Mouse (Mus musculus): ENCODE measurements around the gene Gm10840.
"Not testable (repeated sequence)": the region's sequence is repeated elsewhere in the genome, so short reads cannot be mapped to it uniquely, and the experiment has no call there.

Gm10840 gene

DNA sequence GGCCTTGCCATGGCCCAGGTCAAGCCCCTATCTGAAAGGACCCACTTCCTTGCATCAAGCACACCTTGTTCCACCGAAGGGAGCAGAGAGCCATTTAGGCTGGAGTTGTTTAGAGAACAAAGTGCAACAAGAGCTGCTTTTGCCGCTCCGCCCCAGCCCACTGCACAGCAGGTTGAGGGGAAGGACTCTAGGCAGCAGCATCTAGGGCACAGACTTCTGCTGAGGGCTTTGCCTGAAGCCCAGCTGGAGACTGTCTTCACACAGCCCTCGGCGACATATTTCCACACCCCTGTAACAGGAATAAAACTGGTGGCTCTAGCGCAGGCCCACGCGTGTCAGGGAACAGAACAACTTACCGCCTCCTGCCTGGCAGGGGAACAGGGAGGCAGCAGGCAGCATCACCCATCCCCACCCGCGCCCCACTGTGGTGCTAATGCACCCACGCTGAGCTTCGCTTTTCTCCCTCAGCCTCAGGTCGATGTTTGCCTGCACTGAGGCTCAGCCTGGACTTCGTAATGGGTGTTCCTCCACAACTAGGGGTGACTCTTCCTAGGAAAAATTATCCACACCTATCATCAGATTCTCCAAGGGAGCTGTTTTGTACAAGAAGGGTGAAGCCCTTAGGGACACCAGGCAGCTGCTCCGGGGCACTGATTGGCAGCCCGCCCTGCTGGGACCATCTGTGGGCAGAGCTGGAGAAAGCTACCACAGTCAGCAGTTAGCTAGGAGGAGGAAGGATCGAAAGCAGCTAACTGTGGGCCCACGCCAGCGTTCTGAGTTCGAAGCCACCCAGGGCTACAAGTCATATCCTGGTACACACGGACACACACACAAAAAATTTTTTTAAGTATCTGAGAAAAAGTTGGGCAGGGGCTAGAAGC, at the start of gene Gm10840, which contains the start of gene Limd2:
Gene Gm10840, plus strand, starts transcription at position 10 of the 881 bp plus-strand sequence.
Gene Limd2, minus strand, starts transcription at position 20 of the 881 bp plus-strand sequence.
- in situ Hi-C loops (cut with MseI, MboI), result no loop called here

DNA sequence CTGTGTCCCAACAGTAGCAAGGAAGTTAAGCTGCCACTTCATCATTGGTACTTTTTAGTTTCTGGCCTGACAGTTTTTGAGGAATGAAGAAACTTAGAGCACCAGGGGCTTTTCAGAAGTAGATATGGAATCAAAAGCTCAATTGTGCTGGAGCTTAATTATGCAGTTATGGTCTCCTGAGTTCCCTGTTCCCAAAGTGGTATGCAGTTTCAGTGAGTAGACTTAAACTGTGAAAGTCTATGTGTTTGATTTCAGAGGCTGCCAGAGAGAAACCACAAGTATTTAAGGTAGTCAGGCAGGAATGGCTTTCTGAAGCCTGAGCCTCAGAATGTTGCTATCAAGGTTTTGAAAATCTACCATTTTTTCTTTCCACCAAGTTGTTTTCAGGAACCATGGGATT, 49.0 kb upstream of the Gm10840 start:
- in situ Hi-C loops (cut with MseI, MboI), result no loop called here

DNA sequence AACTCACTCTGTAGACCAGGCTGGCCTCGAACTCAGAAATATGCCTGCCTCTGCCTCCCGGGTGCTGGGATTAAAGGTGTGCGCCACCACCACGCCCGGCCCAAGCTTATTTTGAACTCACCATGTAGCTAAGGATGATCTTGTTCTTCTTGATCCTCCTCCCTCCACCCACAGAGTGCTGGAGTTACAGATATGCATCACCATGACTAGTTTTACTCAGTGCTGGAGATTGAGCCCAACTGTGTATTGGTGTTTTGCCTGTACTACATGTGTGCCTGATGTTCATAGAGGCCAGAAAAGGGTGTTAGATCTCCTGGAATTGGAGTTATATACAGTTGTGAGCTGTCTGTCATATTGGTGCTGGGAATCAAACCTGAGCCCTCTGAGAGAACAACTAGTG, 38.4 kb upstream of the Gm10840 start:
- in situ Hi-C loops (cut with MseI, MboI), result no loop called here

DNA sequence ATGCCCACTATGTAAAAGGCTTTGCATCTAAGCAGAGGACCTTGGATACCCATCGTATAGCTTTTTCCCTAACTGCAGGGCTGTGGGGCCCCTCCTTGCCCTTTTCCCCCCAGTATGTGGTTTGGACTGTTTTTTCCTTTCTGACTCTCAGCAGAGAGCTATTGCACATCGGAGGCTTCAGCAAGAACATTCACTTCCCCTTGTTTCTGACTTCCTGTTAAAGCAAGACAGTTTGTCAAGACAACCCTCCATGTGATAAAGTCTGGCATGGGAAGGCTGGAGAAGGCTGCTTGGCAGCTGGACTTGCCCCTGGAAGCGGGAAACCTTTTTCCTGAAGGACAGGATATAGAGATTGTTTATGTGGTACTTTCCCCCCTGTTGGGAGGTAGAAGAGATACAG, 37.9 kb upstream of the Gm10840 start:
- in situ Hi-C loops (cut with MseI, MboI), result no loop called here

DNA sequence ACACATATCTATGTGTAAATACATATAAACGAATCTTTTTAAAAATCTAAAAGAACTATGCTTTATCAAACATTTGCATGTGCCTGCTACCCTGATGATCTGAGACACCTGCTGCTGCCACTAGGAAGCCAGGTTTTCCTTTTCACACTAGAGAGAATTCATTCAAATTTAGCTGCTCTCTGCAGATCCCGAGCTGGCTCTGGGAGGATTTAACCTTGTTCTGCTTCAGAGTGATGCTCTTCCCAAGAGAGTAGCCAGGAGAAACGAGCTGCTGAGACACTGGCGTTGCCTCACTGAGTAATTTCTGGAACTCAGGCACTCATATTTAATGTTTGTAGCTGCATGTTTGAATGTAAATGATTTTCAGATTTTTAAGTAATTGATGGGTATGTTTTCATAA, 35.9 kb upstream of the Gm10840 start:
- in situ Hi-C loops (cut with MseI, MboI), result no loop called here

DNA sequence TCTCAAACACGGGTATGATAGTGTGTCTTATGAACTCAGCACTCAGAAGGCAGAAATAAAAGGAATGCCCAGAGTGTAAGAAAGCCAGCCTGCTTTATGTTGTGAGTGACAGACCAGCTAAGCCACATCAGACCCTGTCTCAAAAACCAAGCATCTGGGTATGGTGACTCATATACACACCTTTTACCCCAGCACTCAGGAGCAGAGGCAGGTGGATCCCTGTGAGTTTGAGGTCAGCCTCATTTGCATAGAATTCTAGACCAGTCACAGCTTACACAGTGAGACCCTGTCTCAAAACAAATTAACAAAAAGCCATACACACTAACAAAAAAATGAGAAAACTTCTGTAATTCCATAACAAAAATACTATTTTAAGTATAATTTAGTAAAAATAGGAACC, 34.8 kb upstream of the Gm10840 start:
- in situ Hi-C loops (cut with MseI, MboI), result no loop called here

DNA sequence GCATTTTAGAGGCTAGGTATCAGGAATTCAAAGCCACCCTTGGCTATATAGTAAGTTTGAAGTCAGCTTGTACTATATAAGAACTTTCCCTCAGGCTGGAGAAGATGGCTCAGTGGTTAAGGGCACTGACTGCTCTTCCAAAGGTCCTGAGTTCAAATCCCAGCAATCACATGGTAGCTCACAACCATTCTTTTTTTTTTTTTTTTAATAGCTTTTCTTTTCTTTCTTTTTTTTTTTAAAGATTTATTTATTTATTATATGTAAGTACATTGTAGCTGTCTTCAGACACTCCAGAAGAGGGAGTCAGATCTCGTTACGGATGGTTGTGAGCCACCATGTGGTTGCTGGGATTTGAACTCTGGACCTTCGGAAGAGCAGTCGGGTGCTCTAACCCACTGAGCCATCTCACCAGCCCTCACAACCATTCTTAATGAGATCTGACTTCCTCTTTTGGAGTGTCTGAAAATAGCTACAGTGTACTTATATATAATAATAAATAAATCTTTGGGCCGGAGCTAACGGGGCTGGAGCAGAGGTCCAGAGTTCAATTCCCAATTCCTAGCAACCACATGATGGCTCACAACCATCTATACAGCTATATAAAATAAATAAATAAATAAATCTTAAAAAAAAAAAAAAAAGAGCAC, 33.8 kb upstream of the Gm10840 start:
- in situ Hi-C loops (cut with MseI, MboI), result not testable (repeated sequence)

DNA sequence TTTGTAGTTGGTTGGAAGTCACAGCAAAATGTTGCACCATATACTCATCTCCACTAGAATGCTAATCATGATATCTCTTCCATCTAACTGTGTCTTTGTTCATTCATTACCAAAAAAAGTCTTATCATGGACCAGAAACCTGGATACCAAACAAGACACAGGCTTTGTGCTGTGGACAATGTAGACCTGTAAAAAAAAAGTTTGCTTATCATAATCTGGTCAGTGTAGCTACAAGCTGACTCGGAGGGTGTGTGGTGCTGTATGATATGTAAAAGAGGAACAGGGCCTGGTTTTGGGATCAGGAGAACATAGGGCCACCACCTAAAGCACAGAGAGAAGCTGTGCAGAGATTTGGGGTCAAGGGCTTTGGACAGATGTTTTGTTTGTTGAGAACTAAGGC, 31.2 kb upstream of the Gm10840 start:
- in situ Hi-C loops (cut with MseI, MboI), result no loop called here

DNA sequence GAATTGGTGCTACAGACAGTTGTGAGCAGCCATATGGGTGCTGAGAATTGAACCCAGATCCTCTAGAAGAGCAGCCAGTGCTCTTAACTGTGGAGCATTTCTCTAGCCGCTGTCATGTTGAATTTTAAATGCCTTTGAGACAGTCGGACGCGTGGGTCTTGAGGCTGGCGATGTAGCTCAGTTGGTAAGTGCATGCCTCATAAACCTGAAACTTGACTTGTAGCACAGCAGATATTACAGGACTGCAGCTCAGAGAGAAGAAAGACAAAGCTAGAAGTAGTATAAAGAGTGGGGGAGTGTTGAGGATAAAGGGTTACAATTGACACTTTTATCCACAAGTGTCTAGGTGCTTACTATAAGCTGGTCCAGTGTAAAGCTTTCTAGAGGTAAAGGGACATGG, 28.1 kb upstream of the Gm10840 start:
- in situ Hi-C loops (cut with MseI, MboI), result no loop called here

DNA sequence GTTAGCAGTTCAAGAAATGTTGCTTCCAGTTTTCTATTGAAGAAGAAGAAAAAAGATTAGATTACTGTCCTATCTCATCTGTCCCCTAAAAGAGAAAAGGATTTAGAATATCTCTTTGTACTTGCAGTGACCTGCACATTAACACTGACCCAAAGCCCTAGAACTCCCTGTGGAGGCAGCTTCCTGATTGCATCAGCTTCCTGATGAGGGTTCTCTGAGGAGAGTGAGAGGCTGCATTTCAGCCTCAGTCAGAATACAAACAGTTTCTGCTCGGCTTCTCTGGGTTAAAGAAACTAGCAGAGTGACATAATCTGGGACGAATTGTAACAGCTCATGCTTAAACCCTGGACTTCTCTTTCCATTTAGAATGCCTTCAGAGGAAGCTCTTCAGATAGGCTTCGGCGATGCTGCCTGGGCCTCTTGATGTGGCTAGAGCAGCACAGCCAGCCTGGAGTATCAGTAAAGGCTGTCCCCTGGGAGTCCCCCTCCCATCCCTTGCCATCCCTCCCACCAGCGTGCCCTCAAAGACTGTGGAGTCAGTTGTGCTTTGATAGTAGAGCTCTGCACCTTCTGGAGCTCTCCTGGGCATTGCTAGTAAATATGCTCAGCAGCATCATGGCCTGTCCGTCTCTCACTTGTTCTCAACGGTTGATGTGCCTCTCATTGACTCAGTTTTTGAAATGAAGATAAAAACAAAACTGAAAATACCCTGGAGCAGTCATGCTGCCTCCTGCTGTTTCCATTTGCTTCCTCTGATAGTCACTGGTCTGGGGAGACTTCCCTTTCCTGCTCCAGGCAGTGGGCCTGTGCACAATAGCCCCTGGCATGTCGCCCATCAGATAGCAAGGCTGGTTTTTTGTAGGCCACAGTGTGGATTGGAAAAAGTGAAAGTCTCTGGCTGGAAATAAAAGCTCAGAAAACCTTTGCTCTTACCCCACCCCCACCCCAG, 25.8 kb upstream of the Gm10840 start:
- in situ Hi-C loops (cut with MseI, MboI), result no loop called here

DNA sequence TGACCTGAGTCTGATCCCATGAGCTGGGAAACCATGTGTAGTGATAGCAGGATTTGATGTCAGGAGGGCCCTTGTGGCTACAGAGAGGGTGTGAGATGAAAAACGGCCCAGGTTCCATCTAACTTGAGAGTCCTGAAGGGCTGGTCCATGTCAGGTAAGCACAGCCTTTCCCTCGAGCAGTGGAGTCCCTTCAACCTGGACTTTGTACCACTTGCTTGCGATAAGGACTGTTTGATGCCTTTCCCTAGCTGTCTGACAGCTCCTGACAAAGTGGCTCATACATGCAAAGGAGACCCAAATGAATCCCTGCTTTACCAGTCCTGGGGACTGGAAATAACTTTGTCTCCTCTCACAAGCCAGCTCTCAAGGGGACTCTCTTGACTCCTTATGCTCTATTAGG, 9.4 kb upstream of the Gm10840 start:
- in situ Hi-C loops (cut with MseI, MboI), result no loop called here

DNA sequence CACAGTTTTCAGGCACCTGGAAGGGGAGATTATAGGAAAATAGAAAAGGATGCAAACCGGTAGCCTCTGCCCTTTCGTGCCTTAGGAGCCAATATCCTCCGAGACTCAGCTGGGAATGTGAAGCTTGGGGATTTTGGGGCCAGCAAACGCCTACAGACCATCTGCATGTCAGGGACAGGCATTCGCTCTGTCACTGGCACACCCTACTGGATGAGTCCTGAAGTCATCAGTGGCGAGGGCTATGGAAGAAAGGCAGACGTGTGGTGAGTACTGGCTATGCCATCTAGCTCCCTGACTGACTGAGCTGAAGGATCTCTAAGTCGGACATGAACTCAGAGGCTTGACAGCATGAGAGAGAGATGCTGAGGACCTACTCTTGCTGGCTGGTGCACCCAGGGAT, 8.5 kb upstream of the Gm10840 start:
- in situ Hi-C loops (cut with MseI, MboI), result no loop called here

DNA sequence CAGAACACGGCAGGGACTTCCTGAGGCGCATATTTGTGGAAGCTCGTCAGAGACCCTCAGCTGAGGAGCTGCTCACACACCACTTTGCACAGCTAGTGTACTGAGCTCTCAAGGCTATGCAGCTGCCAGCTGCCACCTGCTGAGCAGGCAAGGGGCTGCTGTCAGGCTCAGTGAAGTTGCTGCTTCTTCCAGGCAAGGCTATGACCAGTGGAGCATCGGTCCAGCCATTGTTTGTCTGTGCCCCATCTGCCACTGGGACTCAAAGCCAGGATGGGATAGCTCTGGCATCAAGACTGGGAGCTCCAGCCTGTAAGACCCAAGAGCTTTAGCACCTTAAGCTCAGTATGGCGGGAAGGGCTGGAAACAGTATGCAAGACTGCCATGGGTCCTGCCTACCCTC, 6.6 kb upstream of the Gm10840 start:
- in situ Hi-C loops (cut with MseI, MboI), result no loop called here

DNA sequence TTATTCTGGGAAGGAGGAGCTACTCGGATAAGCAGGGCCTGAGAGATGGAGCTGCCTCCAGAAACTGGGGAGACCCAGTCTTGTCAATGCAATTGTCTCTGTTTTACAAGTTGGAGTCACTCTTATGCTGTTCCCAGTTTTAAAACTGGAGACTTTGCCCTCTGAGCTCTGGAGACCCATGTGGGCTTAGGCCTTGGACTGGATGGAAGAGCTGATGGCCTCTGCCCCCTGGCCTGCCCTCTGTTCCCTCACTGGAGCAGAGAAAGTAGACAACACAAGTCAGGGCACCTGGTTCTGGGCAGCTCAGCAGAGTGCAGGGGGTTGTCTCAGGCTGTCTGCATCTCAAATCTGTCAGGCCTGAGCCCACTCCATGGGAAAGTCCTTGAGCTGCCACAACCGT, 5.9 kb upstream of the Gm10840 start:
- in situ Hi-C loops (cut with MseI, MboI), result no loop called here

DNA sequence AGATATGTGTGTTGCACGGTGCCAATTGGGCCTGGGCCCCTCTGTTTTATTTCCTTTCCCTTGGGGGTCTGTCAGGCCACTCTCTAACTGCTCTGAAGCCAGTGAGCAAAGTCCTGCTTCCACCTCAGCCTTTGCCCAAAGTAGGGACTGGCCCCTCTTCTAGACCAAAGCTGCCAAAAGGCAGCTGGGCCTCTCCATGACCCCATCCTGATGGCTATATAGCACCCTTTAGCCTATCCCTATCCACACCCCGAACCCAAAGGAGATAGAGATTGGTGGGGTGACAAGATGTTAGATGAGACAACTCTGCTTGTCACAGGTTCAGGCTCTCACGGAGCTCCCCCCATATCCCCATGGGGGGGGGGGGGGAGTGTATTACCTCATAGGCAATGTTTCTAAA, 4.9 kb upstream of the Gm10840 start:
- in situ Hi-C loops (cut with MseI, MboI), result no loop called here

DNA sequence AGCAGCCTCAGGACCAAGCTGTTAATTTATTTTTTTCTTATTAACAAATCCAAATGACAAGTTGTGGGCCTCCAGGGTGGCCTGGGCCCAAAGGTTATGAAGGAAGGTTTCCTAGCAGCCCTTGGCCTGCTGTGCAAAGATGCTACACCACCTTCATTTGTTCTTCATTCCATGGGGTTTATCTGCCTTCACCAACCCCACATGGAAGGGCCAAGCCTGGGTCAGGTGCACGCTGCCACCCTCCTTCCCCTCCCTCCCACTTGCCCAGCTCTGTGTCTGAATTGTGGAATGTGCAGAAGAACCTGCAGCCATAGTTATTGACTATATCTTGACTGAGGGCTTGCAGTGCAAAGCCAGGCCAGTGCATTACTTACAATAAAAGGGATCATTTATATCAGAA, 4.4 kb upstream of the Gm10840 start:
- in situ Hi-C loops (cut with MseI, MboI), result no loop called here

DNA sequence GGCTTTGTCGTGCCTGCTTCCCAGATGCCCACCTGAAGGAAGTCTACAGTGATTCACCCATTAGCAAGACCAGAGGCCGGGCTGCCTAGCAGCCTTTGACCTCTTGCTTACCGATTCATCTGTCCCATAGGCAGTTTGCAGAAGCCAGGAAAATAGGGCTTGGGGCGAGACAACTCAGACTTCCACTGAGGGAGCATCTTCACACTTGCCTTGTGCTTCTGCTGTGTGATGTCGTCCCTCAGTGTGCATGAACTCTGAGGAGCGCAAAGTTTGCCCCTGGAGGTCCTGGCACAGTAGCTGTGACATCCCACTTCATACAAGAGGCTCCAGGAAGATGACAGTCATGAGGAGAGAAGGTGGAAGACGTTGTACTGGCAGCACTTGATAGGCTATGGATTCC, 3.5 kb upstream of the Gm10840 start:
- in situ Hi-C loops (cut with MseI, MboI), result no loop called here

DNA sequence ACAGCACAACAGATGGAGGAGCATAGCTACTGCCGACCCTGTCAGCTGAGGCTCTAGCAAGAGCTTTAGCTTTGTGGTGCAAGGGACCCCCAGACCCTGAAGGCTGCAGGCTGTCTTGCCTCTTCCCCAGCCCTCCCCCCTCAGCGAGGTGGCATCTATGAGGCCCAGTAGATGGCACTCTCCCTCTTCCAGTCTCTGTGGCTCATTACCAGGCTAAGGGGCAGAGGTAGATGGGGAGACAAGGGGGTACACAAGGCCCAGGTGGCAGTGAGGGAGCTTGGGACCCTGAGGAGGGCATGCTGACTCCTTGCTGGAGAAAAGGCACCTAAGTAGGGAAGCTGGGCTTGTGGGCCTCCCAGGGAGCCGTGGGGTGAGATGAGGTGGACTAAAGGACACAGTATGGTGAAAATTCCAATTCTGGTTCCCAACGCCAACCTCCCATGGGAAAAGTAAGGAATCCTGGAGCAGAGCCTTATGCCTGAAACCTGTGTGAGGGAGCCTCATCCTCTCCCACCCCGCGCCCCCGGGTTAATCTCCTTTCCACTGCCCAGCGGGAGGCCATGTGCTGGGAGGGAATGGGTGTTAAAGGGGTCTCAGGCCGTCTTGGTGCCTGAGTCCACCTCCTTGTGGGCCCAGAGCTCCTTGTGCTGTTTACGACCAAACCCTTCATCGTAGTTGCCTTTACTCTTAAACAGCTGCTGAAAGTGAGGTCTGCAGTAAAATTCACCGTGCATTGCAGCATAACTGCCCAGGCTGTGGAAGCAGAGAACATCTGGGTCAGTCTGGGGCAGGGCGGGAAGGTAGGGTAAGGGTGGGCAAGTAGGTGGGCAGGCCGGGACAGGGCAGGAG, 2.3 kb upstream of the Gm10840 start:
- in situ Hi-C loops (cut with MseI, MboI), result no loop called here

DNA sequence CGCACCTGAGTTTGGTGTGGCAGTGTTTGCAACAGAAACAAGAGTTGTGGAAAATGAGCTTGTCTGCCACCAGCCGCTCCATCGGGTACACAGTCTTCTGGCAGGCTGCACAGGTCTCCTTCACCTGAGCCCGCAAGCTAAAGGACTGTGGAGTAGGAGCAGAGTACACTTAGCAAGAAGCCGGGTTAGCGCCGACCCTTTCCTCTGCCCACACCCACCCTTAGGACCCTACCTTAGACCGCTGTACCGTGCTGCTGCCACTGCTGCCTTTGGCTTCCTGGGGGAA, 1.8 kb upstream of the Gm10840 start:
- in situ Hi-C loops (cut with MseI, MboI), result no loop called here

DNA sequence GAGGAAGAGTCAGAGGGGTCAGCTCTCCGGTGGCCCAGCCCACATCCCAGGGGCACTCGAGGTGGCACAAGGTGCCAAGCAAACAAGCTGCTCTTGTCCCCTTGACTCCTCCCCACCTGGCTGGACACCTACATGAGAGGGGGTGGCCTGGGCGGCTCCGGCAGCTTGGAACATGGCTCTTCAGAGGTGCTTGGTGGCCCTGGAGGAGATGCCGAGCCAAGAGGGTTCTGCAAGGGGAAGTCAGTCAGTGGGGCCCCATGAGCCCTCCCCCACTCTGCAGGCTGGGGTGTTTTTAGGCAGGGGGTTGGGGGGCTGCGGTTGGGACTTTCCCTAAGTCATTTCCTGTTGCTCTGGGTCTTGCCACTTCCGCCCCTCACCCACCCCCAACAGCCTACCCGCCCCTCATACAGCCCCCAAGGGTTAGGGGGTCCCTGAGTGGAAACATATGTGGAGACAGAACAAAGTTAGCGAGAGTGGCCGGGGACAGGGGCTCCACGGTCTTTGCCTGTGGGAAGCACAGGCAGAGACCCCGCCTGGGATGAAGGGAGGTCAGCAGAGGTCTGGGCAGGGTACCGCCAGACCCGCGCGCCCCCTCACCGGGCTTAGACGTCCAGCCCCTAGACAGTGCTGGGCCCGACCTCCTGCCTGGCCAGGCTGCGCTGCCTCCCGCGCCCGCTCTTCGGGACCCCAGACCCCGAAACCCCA, 1.3 kb upstream of the Gm10840 start:
- in situ Hi-C loops (cut with MseI, MboI), result no loop called here
